Mouse (Mus musculus) thymus, postnatal 0 days (tissue): ENCODE results near the gene Lrriq4. TPM values are rescaled to one million over a fixed set of nuclear protein-coding genes. Genes with fewer than 3 reads are reported as not detected.
"Not testable (repeated sequence)": the region's sequence is repeated elsewhere in the genome, so short reads cannot be mapped to it uniquely, and the experiment has no call there.

Experiments used
- DNase-seq: peaks from one replicate; pipeline ENCODE4 v3.0.0-alpha.2; 2015; ENCODE audit warnings: low spot score
- polyA plus RNA-seq: library from polyadenylated mRNA; unstranded; fragments of >200 nt; fragmentation: Nextera tagmentation; extraction: Ambion mirVana; gene quantifications from 2 replicates; pipeline ENCODE4 v1.2.1, GENCODE M21; 2015

The Lrriq4 gene
- polyA plus RNA-seq, 1 experiment from 2014 or later = 0.12 TPM

DNA sequence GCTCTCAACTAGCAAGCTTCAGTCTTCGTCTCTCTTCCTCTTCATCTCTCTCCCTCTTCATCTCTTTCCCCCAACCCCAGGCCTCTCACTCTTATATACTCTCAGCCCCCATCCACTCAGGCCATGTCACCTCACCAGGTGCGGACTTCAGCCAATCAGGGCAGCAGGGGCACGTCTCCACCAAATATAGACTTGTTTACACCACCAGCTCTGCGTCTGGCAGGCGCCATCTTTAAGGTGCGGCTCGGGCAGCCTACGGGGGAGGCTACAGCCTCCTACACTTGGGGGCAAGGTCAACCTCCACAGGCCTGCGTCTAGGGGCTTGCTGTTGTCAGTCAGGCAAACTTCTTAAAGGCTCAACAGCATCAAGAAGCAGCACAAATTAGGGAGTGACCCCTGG, 14.2 kb downstream of the Lrriq4 start:
- DNase-seq = no peak

DNA sequence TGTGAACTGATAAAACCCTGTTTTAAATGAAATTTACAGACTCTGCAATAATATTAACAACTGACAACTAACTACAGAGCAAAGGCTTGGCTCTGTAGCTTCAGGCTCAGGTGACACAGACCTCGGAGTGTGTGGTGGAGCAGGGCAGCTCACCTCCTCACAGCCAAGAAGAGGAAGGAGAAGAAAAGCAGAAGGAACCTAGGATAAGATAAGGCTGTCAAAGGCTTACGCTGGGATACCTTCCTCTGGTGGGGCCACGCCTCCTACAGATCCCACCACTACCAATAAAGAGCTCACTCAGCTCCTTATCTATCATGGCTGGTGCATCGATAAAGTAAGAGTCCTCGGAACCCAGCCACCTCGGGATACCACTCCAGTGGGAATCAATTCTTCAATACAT, 38.9 kb downstream of the Lrriq4 start:
- DNase-seq = no peak

DNA sequence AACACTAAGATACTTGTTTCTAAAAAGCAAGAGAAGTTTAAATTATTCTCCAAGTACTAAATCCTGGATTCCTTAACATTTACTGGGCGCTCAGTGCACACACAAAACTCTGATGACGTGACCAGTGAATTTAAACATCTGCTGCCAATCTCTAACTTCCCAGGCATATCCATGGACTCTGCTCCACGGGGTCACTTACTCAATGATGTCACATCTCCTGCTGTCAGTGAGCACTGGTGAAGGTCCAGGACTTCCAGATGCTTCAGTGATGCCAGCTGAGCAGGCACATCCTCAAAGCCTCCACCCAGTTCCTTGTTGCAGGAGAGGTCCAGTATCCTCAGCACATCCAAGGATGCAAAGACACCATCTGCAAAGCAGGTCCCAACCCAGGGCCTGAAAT, 42.9 kb downstream of the Lrriq4 start:
- DNase-seq = no peak

DNA sequence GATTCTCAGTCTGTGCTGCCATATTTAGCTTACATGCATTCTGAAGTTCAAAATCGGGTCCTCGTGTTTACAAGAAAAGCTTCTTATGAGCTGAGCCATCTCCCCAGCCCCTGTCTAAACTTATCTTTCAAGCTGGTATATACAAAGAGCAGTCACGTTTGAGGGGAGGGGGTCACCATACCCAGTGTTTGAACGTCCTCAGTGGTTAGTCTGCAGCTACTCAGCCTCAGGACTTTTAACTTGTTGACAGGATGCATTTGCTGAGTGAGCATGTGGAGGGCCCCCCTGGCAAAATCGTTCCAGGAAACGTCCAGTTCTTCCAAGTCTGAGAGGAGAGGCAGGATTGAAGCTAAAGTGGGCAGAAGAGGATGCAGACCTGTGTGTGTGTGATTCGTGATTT, 46.7 kb downstream of the Lrriq4 start:
- no peak for DNase-seq

DNA sequence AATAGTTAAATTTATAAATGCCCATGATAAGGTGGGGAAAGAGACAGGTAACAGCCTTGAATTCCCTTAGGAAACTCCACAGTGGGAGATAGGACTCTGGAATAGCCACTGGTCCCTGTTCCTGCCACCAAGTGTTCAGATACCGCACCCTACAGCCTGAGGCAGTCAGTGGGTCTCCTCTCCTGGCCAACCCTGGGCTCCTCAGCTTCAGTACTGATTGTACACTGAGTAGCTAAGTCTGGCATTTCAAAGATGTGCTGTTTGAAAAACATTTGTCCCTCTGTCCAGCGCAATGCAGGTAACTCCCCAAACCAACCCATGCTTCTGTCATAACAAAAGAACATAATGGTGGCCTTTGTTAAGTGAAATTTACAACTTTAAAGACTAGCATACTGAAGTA, 51.4 kb downstream of the Lrriq4 start:
- no peak for DNase-seq

DNA sequence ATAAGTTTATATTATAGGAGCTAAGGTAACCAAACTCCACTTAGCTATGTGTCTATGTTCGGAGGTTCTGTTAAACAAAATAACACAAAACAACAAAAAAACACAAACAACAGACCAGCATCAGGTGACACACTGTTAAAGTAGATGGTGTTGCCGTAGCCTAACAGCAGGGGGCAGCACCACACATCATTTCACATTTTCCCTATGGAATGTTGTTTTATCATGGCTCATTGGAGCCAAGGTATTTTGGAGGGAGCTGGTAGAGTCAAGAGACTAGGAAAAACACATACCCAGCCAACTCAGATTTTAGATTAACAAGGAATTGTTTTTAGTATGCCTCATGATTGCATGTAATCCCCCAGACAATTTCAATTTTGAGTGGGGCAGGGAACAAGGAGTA, 52.0 kb downstream of the Lrriq4 start:
- no peak for DNase-seq

DNA sequence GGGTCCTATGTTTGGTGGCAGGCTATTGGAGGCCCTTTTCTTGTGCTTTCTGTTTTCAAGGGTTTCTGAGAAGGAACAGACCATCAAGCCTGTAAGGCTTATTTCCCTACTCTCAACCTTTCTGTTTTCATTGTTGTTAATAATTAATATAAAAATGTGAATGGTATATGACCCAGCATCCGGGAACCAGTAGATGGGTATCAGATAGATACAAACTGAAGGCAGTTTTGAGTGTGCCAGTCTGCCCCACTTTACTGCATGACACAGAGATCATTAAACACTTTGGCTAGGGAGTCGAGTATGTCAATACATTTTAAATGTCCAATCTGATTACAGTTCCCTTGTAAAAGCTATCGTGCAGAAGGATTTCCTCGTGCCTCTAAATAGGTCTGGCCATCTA, 53.6 kb downstream of the Lrriq4 start:
- DNase-seq = no peak

DNA sequence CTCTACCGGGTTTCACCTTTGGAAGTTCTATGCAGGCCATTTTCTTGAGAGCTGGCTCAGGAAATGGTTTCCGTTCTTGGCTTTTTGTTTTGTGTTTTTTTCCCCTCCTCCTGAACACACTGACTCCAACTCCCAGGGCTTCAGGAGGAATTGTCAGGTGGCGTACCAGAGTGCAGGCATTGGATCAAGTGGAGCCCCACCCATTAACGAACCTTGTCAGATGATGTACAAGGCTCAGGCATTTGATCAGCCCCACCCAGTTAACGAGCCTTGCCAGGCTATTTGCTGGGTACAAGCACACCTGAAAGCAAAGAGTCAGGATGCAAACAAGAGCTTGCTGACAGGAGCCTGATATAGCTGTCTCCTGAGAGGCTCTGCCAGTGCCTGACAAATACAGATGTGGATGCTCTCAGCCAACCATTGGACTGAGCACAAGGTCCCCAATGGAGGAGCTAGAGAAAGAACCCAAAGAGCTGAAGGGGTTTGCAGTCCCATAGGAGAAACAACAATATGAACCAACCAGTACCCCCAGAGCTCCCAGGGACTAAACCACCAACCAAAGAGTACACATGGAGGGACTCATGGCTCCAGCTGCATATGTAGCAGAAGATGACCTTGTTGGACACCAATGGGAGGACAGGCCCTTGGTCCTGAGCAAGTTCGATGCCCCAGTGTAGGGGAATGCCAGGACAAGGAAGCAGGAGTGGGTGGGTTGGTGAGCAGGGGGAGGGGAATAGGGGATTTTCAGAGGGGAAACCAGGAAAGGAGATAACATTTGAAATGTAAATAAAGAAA, 55.6 kb downstream of the Lrriq4 start, which contains the start of gene Lrrc31:
TSS of gene Lrrc31 (minus strand) at position 133 of the 795 bp plus-strand sequence.
- not testable (repeated sequence) for DNase-seq

DNA sequence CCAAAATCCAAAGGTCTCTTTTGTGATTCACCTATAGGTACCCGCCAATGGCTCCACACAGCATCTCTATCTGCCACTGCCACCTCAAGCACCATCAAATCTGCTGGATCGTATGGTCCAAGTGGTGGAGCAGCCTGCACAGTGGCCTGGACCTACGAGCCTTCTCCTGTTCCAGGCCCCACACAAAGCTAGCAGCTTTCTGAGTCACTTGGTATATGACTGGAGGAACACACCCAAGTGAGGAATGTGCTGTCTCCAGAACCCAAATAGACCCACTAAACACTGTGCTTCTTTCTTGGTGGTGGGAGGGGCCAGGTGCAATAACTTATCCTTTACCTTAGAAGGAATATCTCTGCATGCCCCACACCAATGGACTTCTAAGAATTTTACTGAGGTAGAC, 61.7 kb downstream of the Lrriq4 start:
- no peak for DNase-seq

DNA sequence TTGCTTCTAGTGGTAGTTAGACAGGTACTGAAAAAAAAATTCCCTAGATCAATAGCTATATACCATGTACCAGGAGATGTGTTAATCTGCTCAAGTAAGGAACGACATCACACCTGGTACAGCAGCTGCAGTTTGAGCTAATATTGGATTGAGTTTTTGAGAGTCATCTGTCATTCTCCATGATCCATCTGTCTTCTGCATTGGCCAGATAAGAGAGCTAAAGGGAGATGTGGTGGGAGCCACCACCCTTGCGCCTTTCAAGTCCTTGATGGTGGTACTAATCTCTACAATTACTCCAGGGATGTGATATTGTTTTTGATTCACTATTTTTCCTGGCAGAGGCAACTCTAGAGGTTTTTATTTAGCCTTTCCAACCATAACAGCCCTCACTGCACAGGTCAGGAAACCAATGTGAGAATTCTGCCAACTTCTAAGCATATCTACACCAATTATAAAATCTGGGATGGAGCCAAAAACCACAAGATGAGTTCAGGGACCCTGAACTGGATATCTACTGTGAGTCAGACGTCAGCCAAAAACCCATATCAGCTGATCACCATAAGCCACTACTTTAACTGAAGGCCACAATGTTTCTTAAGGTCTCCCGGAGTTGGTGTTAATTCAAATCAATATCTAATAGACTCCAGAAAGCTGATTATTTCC, 62.4 kb downstream of the Lrriq4 start:
- DNase-seq = no peak

DNA sequence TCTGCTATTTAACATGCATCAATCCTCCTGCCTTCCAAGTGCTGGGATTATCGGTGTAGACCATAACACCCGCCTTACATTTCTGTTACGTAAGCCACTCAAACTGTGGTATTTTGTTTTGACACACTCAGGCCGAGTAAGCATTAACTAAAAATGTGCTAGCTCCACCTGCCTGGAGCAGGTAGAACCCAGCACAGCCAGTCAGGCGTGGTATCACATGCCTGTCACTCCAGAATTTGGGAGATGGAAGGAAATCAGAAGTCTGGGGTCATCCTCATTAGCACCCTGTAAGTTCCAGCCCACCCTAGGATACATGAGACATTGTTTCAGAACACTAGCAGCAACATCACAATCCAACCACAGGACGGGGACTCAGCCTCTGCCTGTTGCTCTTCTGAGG, 65.9 kb downstream of the Lrriq4 start:
- no peak for DNase-seq

DNA sequence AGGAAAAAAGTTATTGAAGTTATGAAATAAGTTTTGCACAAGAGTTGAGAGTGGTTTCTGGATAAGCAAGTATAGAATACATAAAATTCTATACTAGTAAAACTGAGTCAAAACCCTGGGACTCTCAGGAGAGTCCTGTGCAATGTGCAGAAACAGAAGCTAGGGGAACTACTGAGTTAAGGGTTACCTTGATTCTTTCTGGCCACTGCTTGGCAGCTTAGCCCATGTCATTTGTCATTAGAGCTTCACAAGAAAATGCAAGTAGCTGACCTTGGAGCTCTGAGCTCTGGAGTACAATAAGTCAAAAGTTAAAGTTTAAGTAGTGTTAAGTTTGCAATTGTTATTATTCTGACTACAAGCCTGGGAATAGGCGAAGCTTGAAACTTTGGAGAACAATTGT, 69.0 kb downstream of the Lrriq4 start:
- no peak for DNase-seq

DNA sequence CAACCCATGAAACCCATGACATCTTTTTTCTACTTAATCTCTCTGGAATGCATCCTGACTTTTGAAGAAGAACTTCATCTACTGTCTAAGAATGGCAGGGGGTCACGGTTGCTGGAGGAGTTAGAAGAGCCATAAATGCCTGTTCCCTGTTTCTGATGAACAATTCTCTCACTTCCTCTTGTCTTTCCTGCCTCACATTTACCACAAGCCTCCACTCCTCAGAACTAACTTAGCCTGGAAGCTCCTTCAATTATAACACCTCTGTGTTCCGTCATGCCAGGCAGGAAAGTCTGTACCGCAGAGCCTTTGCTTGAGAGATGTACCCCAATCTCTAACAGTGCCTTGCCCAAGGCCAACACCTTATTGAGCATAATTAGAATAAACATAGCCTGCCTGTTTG, 74.3 kb downstream of the Lrriq4 start:
- DNase-seq = no peak

Other genes with a start within 250 kb of the Lrriq4 start
- 1.1 and 1.2 TPM in 2 replicates for gene Mecom, start 96.5 kb upstream of the Lrriq4 start, polyA plus RNA-seq
- not detected in 2 replicates for gene Actrt3, start 44.6 kb upstream of the Lrriq4 start, polyA plus RNA-seq
- 28.3 TPM in 2 replicates for gene Mynn, start 42.4 kb upstream of the Lrriq4 start, polyA plus RNA-seq
- 0.45 and 0.74 TPM in 2 replicates for gene Lrrc34, start 3.4 kb downstream of the Lrriq4 start, polyA plus RNA-seq
- 0.14 and 0.27 TPM in 2 replicates for gene Lrrc31, start 55.3 kb downstream of the Lrriq4 start, polyA plus RNA-seq
- gene Samd7, start 101.8 kb downstream of the Lrriq4 start, polyA plus RNA-seq = 0.08 TPM in 1 of 2 replicates, not detected in the other
- gene Sec62, start 148.4 kb downstream of the Lrriq4 start, polyA plus RNA-seq = 120 and 125 TPM in 2 replicates
- 6.6 and 7.5 TPM in 2 replicates for gene Gpr160, start 211.4 kb downstream of the Lrriq4 start, polyA plus RNA-seq